Mouse (Mus musculus): Measurements from ENCODE around the gene Zranb3.

GRCm38 (mm10) chr1:127946615-127947249, 156.1 kb downstream of the Zranb3 start:
- TF ChIP-seq CTCF (IDR thresholded peaks at IDR 0.05; ENCODE audit: control insufficient read depth, insufficient read depth, insufficient replicate concordance, low read depth, low read length) (no peak), POLR2A (IDR thresholded peaks at IDR 0.05; ENCODE audit: control insufficient read depth, low read depth, low read length) (no peak)
